Mouse (Mus musculus): ENCODE measurements at regions not wholly inside any gene's neighbourhood (a gene's known extent, or its start where the extent isn't known, plus 50 kb on each side); places are given as distances from the start of the nearest gene placed in this dataset.

- TF ChIP-seq TCF12 (IDR thresholded peaks at IDR 0.05; ENCODE audit: insufficient read depth, poor library complexity, severe bottlenecking) (no peak), MYOG (IDR thresholded peaks at IDR 0.05; ENCODE audit: control insufficient read depth in 1 of 3, insufficient read depth in 1 of 3, insufficient read length in 2 of 3, low read depth in 2 of 3) (no peak), POLR2AphosphoS2 (IDR thresholded peaks at IDR 0.05; ENCODE audit: insufficient read length, low read depth) (no peak), REST (IDR thresholded peaks at IDR 0.05; ENCODE audit: insufficient read depth, insufficient read length) (no peak), E2F4 (IDR thresholded peaks at IDR 0.05; ENCODE audit: insufficient read depth) (no peak), TCF3 (IDR thresholded peaks at IDR 0.05; ENCODE audit: insufficient read length, low read depth) (no peak), MYOD1 (IDR thresholded peaks at IDR 0.05; ENCODE audit: control insufficient read depth in 1 of 3, insufficient read length in 2 of 3, low read depth in 2 of 3) (no peak), MAX (IDR thresholded peaks at IDR 0.05; ENCODE audit: low read depth) (no peak), SRF (IDR thresholded peaks at IDR 0.05; ENCODE audit: control insufficient read depth, insufficient read length, low read depth) (no peak)
- H3K4me3 ChIP-seq, result no peak overlapping the region
- no peak overlapping the region for H3K4me2 ChIP-seq (ENCODE audit: low read depth)
- no peaks in the 10 kb centered on the region for H3K79me2 ChIP-seq (ENCODE audit: control insufficient read depth, insufficient read depth)
- no peak overlapping the region for H3ac ChIP-seq (ENCODE audit: control insufficient read depth, insufficient read length)
- H3K36me3 ChIP-seq (ENCODE audit: control insufficient read depth, insufficient read depth), result no peaks in the 10 kb centered on the region
- H3K27me3 ChIP-seq (ENCODE audit: control insufficient read depth, insufficient read depth, insufficient read length), result no peaks in the 10 kb centered on the region
Measured at GRCm38 (mm10) chr14:98477416-98477815, 307.9 kb upstream of the Dach1 start.

GRCm38 (mm10) chr14:98471803-98472509 lies 302.4 kb upstream of the Dach1 start:
- Histone ChIP-seq H3K4me3 (no peak overlapping the region), H3K4me2 (ENCODE audit: low read depth) (no peak overlapping the region), H3ac (ENCODE audit: control insufficient read depth, insufficient read length) (no peak overlapping the region), H3K79me2 (ENCODE audit: control insufficient read depth, insufficient read depth) (no peaks in the 10 kb centered on the region), H3K36me3 (ENCODE audit: control insufficient read depth, insufficient read depth) (no peaks in the 10 kb centered on the region), H3K27me3 (ENCODE audit: control insufficient read depth, insufficient read depth, insufficient read length) (no peaks in the 10 kb centered on the region)
- TF ChIP-seq USF1 (IDR thresholded peaks at IDR 0.05; ENCODE audit: low read depth) (no peak), CEBPB (IDR thresholded peaks at IDR 0.05; ENCODE audit: insufficient read depth, poor library complexity, severe bottlenecking) (no peak), REST (IDR thresholded peaks at IDR 0.05; ENCODE audit: insufficient read depth, insufficient read length) (no peak), TCF12 (IDR thresholded peaks at IDR 0.05; ENCODE audit: insufficient read depth, poor library complexity, severe bottlenecking) (no peak), MYOG (IDR thresholded peaks at IDR 0.05; ENCODE audit: control insufficient read depth in 1 of 3, insufficient read depth in 1 of 3, insufficient read length in 2 of 3, low read depth in 2 of 3) (no peak), E2F4 (IDR thresholded peaks at IDR 0.05; ENCODE audit: insufficient read depth) (no peak), MAX (IDR thresholded peaks at IDR 0.05; ENCODE audit: low read depth) (no peak), MYOD1 (IDR thresholded peaks at IDR 0.05; ENCODE audit: control insufficient read depth in 1 of 3, insufficient read length in 2 of 3, low read depth in 2 of 3) (no peak), POLR2A (IDR thresholded peaks at IDR 0.05; ENCODE audit: insufficient read length, low read depth) (no peak), SRF (IDR thresholded peaks at IDR 0.05; ENCODE audit: control insufficient read depth, insufficient read length, low read depth) (no peak)

GRCm38 (mm10) chr14:98454461-98454860 lies 284.9 kb upstream of the Dach1 start:
- no peak overlapping the region for H3ac ChIP-seq (ENCODE audit: control insufficient read depth, insufficient read length)
- no peak overlapping the region for H3K4me3 ChIP-seq
- no peaks in the 10 kb centered on the region for H3K36me3 ChIP-seq (ENCODE audit: control insufficient read depth, insufficient read depth)
- no peaks in the 10 kb centered on the region for H3K79me2 ChIP-seq (ENCODE audit: control insufficient read depth, insufficient read depth)
- no peaks in the 10 kb centered on the region for H3K27me3 ChIP-seq (ENCODE audit: control insufficient read depth, insufficient read depth, insufficient read length)
- H3K4me2 ChIP-seq (ENCODE audit: low read depth), result no peak overlapping the region
- TF ChIP-seq MYOD1 (IDR thresholded peaks at IDR 0.05; ENCODE audit: control insufficient read depth in 1 of 3, insufficient read length in 2 of 3, low read depth in 2 of 3) (no peak), POLR2AphosphoS2 (IDR thresholded peaks at IDR 0.05; ENCODE audit: insufficient read length, low read depth) (no peak), MAX (IDR thresholded peaks at IDR 0.05; ENCODE audit: low read depth) (no peak), TCF12 (IDR thresholded peaks at IDR 0.05; ENCODE audit: insufficient read depth, poor library complexity, severe bottlenecking) (no peak), TCF3 (IDR thresholded peaks at IDR 0.05; ENCODE audit: insufficient read length, low read depth) (no peak), REST (IDR thresholded peaks at IDR 0.05; ENCODE audit: insufficient read depth, insufficient read length) (no peak), E2F4 (IDR thresholded peaks at IDR 0.05; ENCODE audit: insufficient read depth) (no peak), POLR2A (IDR thresholded peaks at IDR 0.05; ENCODE audit: insufficient read length, low read depth) (no peak), SRF (IDR thresholded peaks at IDR 0.05; ENCODE audit: control insufficient read depth, insufficient read length, low read depth) (no peak), CEBPB (IDR thresholded peaks at IDR 0.05; ENCODE audit: insufficient read depth, poor library complexity, severe bottlenecking) (no peak), USF1 (IDR thresholded peaks at IDR 0.05; ENCODE audit: low read depth) (no peak), MYOG (IDR thresholded peaks at IDR 0.05; ENCODE audit: control insufficient read depth in 1 of 3, insufficient read depth in 1 of 3, insufficient read length in 2 of 3, low read depth in 2 of 3) (no peak)

GRCm38 (mm10) chr14:98452191-98452590 lies 282.6 kb upstream of the Dach1 start:
- H3K4me3 ChIP-seq, result no peak overlapping the region
- H3ac ChIP-seq (ENCODE audit: control insufficient read depth, insufficient read length), result no peak overlapping the region
- H3K79me2 ChIP-seq (ENCODE audit: control insufficient read depth, insufficient read depth), result no peaks in the 10 kb centered on the region
- H3K27me3 ChIP-seq (ENCODE audit: control insufficient read depth, insufficient read depth, insufficient read length), result no peaks in the 10 kb centered on the region
- no peaks in the 10 kb centered on the region for H3K36me3 ChIP-seq (ENCODE audit: control insufficient read depth, insufficient read depth)
- H3K4me2 ChIP-seq (ENCODE audit: low read depth), result no peak overlapping the region
- no peak for TF ChIP-seq USF1 (IDR thresholded peaks at IDR 0.05; ENCODE audit: low read depth)
- TF ChIP-seq E2F4 (IDR thresholded peaks at IDR 0.05; ENCODE audit: insufficient read depth), result no peak
- no peak for TF ChIP-seq CEBPB (IDR thresholded peaks at IDR 0.05; ENCODE audit: insufficient read depth, poor library complexity, severe bottlenecking)
- no peak for TF ChIP-seq MYOG (IDR thresholded peaks at IDR 0.05; ENCODE audit: control insufficient read depth in 1 of 3, insufficient read depth in 1 of 3, insufficient read length in 2 of 3, low read depth in 2 of 3)
- no peak for TF ChIP-seq POLR2A (IDR thresholded peaks at IDR 0.05; ENCODE audit: insufficient read length, low read depth)
- no peak for TF ChIP-seq REST (IDR thresholded peaks at IDR 0.05; ENCODE audit: insufficient read depth, insufficient read length)
- TF ChIP-seq MAX (IDR thresholded peaks at IDR 0.05; ENCODE audit: low read depth), result no peak
- no peak for TF ChIP-seq TCF3 (IDR thresholded peaks at IDR 0.05; ENCODE audit: insufficient read length, low read depth)
- TF ChIP-seq MYOD1 (IDR thresholded peaks at IDR 0.05; ENCODE audit: control insufficient read depth in 1 of 3, insufficient read length in 2 of 3, low read depth in 2 of 3), result no peak
- TF ChIP-seq SRF (IDR thresholded peaks at IDR 0.05; ENCODE audit: control insufficient read depth, insufficient read length, low read depth), result no peak
- no peak for TF ChIP-seq POLR2AphosphoS2 (IDR thresholded peaks at IDR 0.05; ENCODE audit: insufficient read length, low read depth)
- TF ChIP-seq TCF12 (IDR thresholded peaks at IDR 0.05; ENCODE audit: insufficient read depth, poor library complexity, severe bottlenecking), result no peak

Data from myocyte (in vitro differentiated cells).